Mouse (Mus musculus) hindlimb bud, embryonic 11.5 days (tissue): Measurements from ENCODE around the gene Jup.

Experiments used
- DNase-seq: peaks from one replicate; pipeline ENCODE4 v3.0.0-alpha.2; 2012; ENCODE audit warnings: low read depth, low spot score; ENCODE audit errors: extremely low spot score

Jup gene

DNA sequence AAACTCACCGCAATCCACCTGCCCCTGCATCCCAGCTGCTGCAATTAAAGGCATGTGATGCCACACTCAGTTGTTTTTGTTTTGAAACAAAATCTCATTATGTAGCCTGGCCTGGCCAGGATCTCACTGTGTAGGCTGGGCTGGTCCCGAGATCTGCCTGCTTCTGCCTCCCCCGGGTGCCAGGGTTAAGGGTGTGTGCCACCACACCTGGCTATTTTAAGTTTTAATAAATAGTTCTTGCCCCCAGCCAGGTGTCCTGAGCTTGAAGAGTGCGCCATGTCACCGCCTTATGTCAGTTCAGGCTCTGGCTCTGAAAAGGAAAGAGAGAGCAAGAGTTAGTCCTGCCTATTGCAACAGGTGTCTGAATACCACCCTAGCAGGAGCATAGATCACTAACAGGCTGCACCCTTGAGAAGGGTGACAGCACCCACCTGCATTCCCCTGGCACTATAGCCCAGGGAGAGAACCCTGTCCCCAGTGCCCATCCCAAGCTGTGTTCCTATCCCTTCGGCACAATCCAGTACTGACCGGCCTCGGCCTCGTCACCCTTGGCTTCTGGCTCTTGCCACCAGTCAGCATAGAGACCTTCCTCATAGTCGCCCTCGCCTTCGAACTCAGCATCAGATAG lies 11.4 kb upstream of the Jup start:
- DNase-seq: no peak

DNA sequence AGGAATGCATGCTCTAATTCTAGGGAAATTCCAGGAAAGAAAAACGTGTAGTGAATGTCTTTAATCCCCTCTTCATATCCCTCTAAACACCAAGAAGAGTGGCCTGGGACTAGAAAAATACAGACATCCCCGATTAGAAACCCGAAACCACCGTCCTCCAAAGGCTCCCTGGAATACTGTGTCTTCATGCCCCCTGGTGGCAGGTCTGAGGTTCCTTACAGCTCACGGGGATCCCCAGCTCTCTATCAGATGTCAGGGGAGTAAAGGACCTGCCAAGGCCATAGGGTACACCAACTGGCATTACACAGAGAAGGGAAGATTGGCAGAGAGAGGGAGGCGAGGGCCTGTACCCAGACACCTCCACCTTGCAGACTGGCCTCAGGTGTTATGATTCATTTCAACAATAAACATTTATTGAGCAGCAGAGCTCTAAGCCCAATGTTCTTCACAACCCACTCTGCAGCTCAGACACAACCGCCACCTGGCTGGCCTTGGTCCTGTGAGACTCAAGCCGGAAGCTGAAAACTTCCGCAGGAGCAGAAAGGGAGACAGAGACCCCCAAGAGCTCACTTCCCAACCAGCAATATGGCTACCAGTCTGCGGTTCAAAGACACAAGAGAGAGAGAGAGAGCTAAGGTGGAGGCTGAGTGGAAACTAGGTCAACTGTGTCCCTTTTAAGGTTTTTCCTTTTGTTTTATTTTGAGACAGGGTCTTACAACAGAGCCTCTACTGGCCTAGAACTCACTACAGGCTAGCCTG lies 10.7 kb upstream of the Jup start:
- DNase-seq: no peak

- no peak for DNase-seq
Observed at GRCm38 (mm10) chr11:100406995-100407705, 9.6 kb upstream of the Jup start.

- DNase-seq: no peak
Observed at GRCm38 (mm10) chr11:100406273-100406672, 8.7 kb upstream of the Jup start.

DNA sequence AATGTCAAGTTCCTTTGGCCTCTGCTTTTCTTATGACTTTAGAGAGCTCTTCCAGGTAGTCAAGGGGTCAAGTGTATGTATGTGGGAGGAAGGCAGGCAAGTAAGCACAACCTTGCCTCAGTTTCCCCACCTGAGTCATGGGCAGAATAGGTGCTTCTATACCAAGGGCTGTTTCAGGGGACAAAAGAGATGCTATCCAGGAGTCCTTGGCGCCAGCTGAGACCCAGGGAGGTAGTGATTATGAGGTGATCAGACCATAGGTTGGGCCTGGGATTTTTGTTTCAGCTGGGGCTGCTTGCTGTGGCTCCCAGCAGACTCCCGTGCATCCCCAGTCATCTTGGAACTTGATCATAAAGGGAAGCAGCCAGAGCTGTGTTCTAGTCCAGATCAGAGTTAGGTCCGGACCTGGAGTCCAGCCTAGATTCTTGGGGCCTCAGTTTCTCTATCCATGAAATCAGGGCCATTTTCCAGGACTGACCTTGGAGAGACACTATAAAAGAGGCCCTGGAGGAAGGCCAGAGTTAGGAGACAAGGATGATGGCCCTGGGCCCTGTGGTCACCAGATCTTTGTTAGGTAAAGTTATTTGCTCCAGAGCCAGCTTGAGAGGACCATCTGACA lies 7.0 kb upstream of the Jup start:
- DNase-seq: no peak

GRCm38 (mm10) chr11:100403445-100404134 lies 6.0 kb upstream of the Jup start:
- no peak for DNase-seq

DNA sequence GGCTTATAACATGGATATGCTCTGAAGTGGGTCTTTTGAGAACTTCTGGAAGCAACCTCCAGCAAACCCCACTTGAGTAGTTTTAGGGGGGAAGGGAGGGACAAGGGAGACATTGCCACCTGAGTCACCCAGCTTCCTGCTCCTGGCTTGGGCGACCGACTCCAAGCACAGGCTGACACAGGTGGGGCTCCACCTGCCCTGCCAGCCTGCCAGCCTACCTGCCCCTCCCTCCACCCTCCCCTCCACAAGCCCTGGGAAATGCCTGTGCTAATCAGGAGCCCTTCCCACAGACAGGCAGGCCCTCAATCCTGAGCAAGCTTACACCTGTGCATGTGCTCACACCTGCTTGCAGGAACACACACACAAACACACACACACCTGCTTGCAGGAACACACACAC lies 5.1 kb upstream of the Jup start:
- no peak for DNase-seq

DNA sequence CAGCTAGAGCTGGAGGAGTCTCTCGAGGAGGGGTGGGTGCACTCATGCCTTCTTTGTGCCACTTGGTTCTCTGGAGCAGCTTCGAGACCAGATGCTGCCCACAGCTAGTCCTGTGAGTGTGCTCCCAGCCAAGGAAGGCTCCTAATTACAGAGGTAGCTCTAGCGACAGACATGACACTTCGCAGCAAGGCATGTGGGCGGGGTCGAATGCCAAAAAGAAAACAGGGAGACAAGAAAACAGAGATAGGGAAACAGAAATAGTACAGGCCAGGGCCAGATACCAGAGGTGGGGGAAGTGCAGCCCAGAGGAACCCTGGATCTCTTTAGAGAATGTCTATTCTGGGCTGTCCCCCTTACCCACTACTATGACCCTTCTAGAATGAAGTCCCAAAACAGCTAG lies 4.7 kb upstream of the Jup start:
- DNase-seq: no peak

DNA sequence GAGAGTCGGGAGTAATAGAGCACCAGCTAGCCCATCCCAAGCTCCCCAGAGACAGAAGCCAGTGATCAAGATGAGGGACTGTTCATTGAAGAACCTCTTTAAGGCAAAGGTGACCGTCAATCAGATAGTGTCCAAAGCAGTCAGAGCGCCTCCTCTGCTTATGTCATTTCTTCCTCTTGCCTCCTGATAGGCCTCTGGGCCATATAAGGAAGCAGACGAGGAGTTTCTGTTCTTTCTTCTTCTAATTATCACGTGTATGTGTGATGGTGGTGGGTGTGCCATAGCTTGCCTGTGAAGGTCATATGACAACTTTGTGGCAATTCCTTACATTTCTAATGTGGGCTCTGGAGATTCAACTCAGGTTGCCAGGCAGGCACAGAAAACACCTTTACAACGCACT lies 3.3 kb upstream of the Jup start:
- DNase-seq: no peak

GRCm38 (mm10) chr11:100399727-100400538 lies 2.4 kb upstream of the Jup start:
- no peak for DNase-seq

DNA sequence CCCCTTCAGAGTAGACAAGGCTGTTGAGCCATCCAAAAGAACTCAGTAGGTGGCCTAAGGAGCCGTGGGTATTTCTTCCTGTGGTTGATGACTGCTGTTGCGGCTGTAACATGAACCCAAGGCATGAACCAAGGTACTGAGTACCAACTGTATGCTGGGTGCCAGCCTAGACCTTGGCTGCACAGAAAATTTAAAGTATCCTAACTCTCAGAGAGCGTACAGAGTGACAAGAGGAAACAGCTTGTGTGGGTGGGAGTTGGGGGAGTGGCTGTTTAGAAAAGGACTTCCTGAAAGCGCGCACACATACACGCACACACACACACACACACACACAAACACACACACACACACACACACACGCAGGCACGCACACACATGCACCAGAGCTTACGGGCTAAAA lies 1.8 kb upstream of the Jup start:
- no peak for DNase-seq

GRCm38 (mm10) chr11:100398517-100398916 lies 954 bp upstream of the Jup start:
- no peak for DNase-seq

DNA sequence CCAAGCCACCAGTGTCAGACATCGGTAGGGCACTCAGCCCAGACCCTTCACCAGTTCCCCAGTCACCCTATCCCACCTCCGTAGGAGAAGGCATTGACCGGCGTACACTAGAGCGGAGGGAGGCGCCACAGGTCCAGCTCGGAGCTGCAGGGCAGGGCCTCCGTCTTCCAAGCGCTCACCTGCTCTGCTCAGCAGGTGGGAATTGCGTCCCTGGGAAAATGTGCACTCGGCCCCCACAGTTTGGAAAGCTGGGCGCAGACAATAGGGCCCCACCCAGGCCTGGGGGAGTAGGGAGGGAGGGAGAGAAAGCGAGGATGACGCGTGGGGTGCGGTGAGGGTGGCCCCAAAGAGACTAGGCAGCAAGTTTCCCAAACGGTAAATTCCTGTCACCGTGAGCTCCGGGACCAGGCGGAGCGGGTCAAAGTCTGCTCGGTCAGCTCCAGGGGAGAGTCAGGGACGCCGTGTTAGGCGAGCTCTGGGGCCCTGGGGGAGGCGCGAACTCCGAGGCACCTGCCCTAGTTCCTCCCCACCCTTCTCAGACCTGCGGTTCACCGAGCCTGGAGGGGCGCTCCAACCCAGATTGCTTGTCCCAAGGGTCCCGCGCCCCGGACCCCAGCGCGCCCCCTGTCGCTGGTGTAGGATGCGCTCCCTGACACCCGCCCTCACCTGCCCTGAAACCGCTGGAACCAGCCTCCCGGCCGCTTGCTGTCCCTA lies 520 bp downstream of the Jup start:
- no peak for DNase-seq

GRCm38 (mm10) chr11:100395861-100396631 lies 1.5 kb downstream of the Jup start:
- no peak for DNase-seq

DNA sequence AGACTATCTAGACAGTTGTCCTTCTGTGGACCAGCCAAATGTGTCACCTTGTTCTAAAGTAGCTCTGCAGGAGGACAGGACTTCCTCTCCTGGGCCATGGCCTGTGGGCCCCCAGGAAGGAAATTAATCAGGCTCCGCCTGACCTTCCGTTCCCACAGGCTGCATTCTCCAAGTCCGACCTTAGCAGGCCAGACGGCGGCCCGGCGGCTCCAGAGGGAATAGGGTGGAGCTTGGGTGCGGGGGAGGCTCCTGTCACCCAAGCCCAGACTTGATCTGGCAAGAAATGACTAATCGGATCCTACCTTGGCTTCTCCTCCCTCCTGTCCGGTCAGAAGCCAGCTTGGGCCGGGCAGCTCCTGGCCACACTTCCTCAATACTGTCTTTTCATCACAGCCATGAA lies 2.4 kb downstream of the Jup start:
- no peak for DNase-seq

- DNase-seq: no peak
Observed at GRCm38 (mm10) chr11:100394353-100395074, 3.0 kb downstream of the Jup start.

GRCm38 (mm10) chr11:100393733-100394132 lies 3.8 kb downstream of the Jup start:
- DNase-seq: no peak

DNA sequence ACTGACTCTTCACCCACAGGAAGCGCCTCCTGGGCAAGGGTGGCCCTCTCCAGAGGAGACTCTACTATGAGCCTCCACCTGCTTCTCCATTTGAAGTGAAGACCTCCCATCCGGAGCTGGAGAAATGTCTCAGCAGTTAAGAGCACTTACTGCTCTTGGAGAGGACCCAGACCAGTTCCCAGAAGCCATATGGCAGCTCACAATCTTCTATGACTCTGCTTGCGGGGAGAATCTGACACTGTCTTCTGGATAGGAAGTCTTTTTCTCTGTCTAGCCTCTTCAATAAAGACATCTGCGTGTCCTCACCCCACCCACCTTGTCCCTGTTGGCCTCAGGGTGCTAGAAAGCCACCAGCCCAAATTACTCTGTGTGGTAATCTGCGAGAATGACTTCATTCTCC lies 4.6 kb downstream of the Jup start:
- no peak for DNase-seq
